Mouse (Mus musculus): ENCODE data around the gene Mrgpre. TPM values are rescaled to one million over a fixed set of nuclear protein-coding genes. Genes with fewer than 3 reads are reported as not detected.

Gene Mrgpre
- polyA plus RNA-seq, 1 experiment from 2014 or later: 7.2 TPM

GRCm38 (mm10) chr7:143752606-143753005 lies 31.7 kb downstream of the Mrgpre start:
- peaks cover 14% of the 10 kb centered on the region for H3K27me3 ChIP-seq (ENCODE audit: control insufficient read depth, insufficient read depth, low read length)
- no peak for DNase-seq
- ATAC-seq (ENCODE audit: low FRiP score, low TSS enrichment): no peak
- no peak overlapping the region; the same call in 1 of the 2 replicates for H3K9ac ChIP-seq (replicated peaks; ENCODE audit: low read length)
- no peak overlapping the region for H3K4me2 ChIP-seq (ENCODE audit: low read length)
- H3K27ac ChIP-seq (replicated peaks; ENCODE audit: low read depth, low read length): no peak overlapping the region
- H3K36me3 ChIP-seq (ENCODE audit: control insufficient read depth, insufficient read depth, low read length): no peaks in the 10 kb centered on the region
- WGBS: 84% methylated on average over 3 of the region's 3 CpGs
- H3K4me1 ChIP-seq (ENCODE audit: control insufficient read depth, insufficient read depth, low read length): peaks cover 11% of the 10 kb centered on the region
- no peak overlapping the region for H3K4me3 ChIP-seq (replicated peaks; ENCODE audit: low read depth, low read length)
- no peaks in the 10 kb centered on the region for H3K9me3 ChIP-seq (ENCODE audit: control insufficient read depth, low read length)

GRCm38 (mm10) chr7:143752056-143752455 lies 32.2 kb downstream of the Mrgpre start:
- Histone ChIP-seq H3K9ac (replicated peaks; ENCODE audit: low read length) (no peak overlapping the region), H3K27ac (replicated peaks; ENCODE audit: low read depth, low read length) (no peak overlapping the region), H3K9me3 (ENCODE audit: control insufficient read depth, low read length) (no peaks in the 10 kb centered on the region), H3K4me2 (ENCODE audit: low read length) (no peak overlapping the region), H3K27me3 (ENCODE audit: control insufficient read depth, insufficient read depth, low read length) (peaks cover 13% of the 10 kb centered on the region), H3K4me3 (replicated peaks; ENCODE audit: low read depth, low read length) (no peak overlapping the region), H3K4me1 (ENCODE audit: control insufficient read depth, insufficient read depth, low read length) (peaks cover 9% of the 10 kb centered on the region), H3K36me3 (ENCODE audit: control insufficient read depth, insufficient read depth, low read length) (no peaks in the 10 kb centered on the region)
- WGBS: 74% methylated on average over 4 of the region's 4 CpGs
- DNase-seq (no peak), ATAC-seq (ENCODE audit: low FRiP score, low TSS enrichment) (no peak)

GRCm38 (mm10) chr7:143751380-143751779 lies 32.9 kb downstream of the Mrgpre start:
- no peaks in the 10 kb centered on the region for H3K36me3 ChIP-seq (ENCODE audit: control insufficient read depth, insufficient read depth, low read length)
- no peak for ATAC-seq (ENCODE audit: low FRiP score, low TSS enrichment)
- H3K27ac ChIP-seq (replicated peaks; ENCODE audit: low read depth, low read length): no peak overlapping the region
- no peak for DNase-seq
- no peak overlapping the region for H3K4me2 ChIP-seq (ENCODE audit: low read length)
- no peaks in the 10 kb centered on the region for H3K9me3 ChIP-seq (ENCODE audit: control insufficient read depth, low read length)
- H3K4me3 ChIP-seq (replicated peaks; ENCODE audit: low read depth, low read length): no peak overlapping the region
- H3K4me1 ChIP-seq (ENCODE audit: control insufficient read depth, insufficient read depth, low read length): peaks cover 3% of the 10 kb centered on the region
- no peak overlapping the region for H3K9ac ChIP-seq (replicated peaks; ENCODE audit: low read length)
- peaks cover 12% of the 10 kb centered on the region for H3K27me3 ChIP-seq (ENCODE audit: control insufficient read depth, insufficient read depth, low read length)
- 73% methylated on average over 1 of the region's 1 CpGs for WGBS

- no peak overlapping the region for H3K9ac ChIP-seq (replicated peaks; ENCODE audit: low read length)
- no peaks in the 10 kb centered on the region for H3K27me3 ChIP-seq (ENCODE audit: control insufficient read depth, insufficient read depth, low read length)
- H3K27ac ChIP-seq (replicated peaks; ENCODE audit: low read depth, low read length): no peak overlapping the region
- H3K36me3 ChIP-seq (ENCODE audit: control insufficient read depth, insufficient read depth, low read length): no peaks in the 10 kb centered on the region
- H3K4me3 ChIP-seq (replicated peaks; ENCODE audit: low read depth, low read length): no peak overlapping the region
- H3K9me3 ChIP-seq (ENCODE audit: control insufficient read depth, low read length): no peaks in the 10 kb centered on the region
- no peak for DNase-seq
- WGBS: 68% methylated on average over 3 of the region's 3 CpGs
- H3K4me2 ChIP-seq (ENCODE audit: low read length): no peak overlapping the region; the same call in 1 of the 2 replicates
- H3K4me1 ChIP-seq (ENCODE audit: control insufficient read depth, insufficient read depth, low read length): no peaks in the 10 kb centered on the region; the same call in 1 of the 2 replicates
- no peak for ATAC-seq (ENCODE audit: low FRiP score, low TSS enrichment)
Measured at GRCm38 (mm10) chr7:143749045-143749444, 35.3 kb downstream of the Mrgpre start.

- H3K4me1 ChIP-seq (ENCODE audit: control insufficient read depth, insufficient read depth, low read length): no peaks in the 10 kb centered on the region; the same call in 1 of the 2 replicates
- peak overlapping the region; percentile 52 for H3K27ac ChIP-seq (replicated peaks; ENCODE audit: low read depth, low read length)
- WGBS: 4% methylated on average over 16 of the region's 16 CpGs
- ATAC-seq (ENCODE audit: low FRiP score, low TSS enrichment) (peak; percentile 86), DNase-seq (peak; percentile 94)
- H3K27me3 ChIP-seq (ENCODE audit: control insufficient read depth, insufficient read depth, low read length): no peaks in the 10 kb centered on the region
- H3K4me2 ChIP-seq (ENCODE audit: low read length): peak overlapping the region; percentile 48
- H3K36me3 ChIP-seq (ENCODE audit: control insufficient read depth, insufficient read depth, low read length): no peaks in the 10 kb centered on the region
- 0 out of 2 replicates have a peak overlapping the region, but pooled peaks have one; percentile 5 for H3K4me3 ChIP-seq (replicated peaks; ENCODE audit: low read depth, low read length)
- H3K9me3 ChIP-seq (ENCODE audit: control insufficient read depth, low read length): no peaks in the 10 kb centered on the region
- H3K9ac ChIP-seq (replicated peaks; ENCODE audit: low read length): peak overlapping the region; percentile 39; the same call in 1 of the 2 replicates
Measured at GRCm38 (mm10) chr7:143748041-143748868, 36.0 kb downstream of the Mrgpre start.

- Histone ChIP-seq H3K9me3 (ENCODE audit: control insufficient read depth, low read length) (no peaks in the 10 kb centered on the region), H3K27me3 (ENCODE audit: control insufficient read depth, insufficient read depth, low read length) (no peaks in the 10 kb centered on the region), H3K4me3 (replicated peaks; ENCODE audit: low read depth, low read length) (peak overlapping the region; percentile 83), H3K36me3 (ENCODE audit: control insufficient read depth, insufficient read depth, low read length) (no peaks in the 10 kb centered on the region), H3K4me2 (ENCODE audit: low read length) (peak overlapping the region; percentile 79), H3K27ac (replicated peaks; ENCODE audit: low read depth, low read length) (peak overlapping the region; percentile 72), H3K9ac (replicated peaks; ENCODE audit: low read length) (peak overlapping the region; percentile 94), H3K4me1 (ENCODE audit: control insufficient read depth, insufficient read depth, low read length) (peaks cover 26% of the 10 kb centered on the region)
- peak; percentile 32; the same call in 1 of the 2 replicates for ATAC-seq (ENCODE audit: low FRiP score, low TSS enrichment)
- peak; percentile 20 for DNase-seq
- 25% methylated on average over 2 of the region's 2 CpGs for WGBS
Measured at GRCm38 (mm10) chr7:143740653-143741052, 43.6 kb downstream of the Mrgpre start.

- Histone ChIP-seq H3K4me3 (replicated peaks; ENCODE audit: low read depth, low read length) (peak overlapping the region; percentile 83), H3K27me3 (ENCODE audit: control insufficient read depth, insufficient read depth, low read length) (no peaks in the 10 kb centered on the region), H3K4me2 (ENCODE audit: low read length) (peak overlapping the region; percentile 79), H3K36me3 (ENCODE audit: control insufficient read depth, insufficient read depth, low read length) (no peaks in the 10 kb centered on the region), H3K9me3 (ENCODE audit: control insufficient read depth, low read length) (no peaks in the 10 kb centered on the region), H3K27ac (replicated peaks; ENCODE audit: low read depth, low read length) (peak overlapping the region; percentile 72), H3K9ac (replicated peaks; ENCODE audit: low read length) (peak overlapping the region; percentile 94), H3K4me1 (ENCODE audit: control insufficient read depth, insufficient read depth, low read length) (peaks cover 26% of the 10 kb centered on the region)
- ATAC-seq (ENCODE audit: low FRiP score, low TSS enrichment) (peak; percentile 88), DNase-seq (peak; percentile 89)
- 4% methylated on average over 38 of the region's 38 CpGs for WGBS
Measured at GRCm38 (mm10) chr7:143739511-143740461, 44.5 kb downstream of the Mrgpre start.

GRCm38 (mm10) chr7:143738601-143739006 lies 45.7 kb downstream of the Mrgpre start:
- Histone ChIP-seq H3K4me1 (ENCODE audit: control insufficient read depth, insufficient read depth, low read length) (peaks cover 26% of the 10 kb centered on the region), H3K27me3 (ENCODE audit: control insufficient read depth, insufficient read depth, low read length) (no peaks in the 10 kb centered on the region), H3K36me3 (ENCODE audit: control insufficient read depth, insufficient read depth, low read length) (no peaks in the 10 kb centered on the region), H3K4me3 (replicated peaks; ENCODE audit: low read depth, low read length) (peak overlapping the region; percentile 83), H3K9ac (replicated peaks; ENCODE audit: low read length) (peak overlapping the region; percentile 94), H3K4me2 (ENCODE audit: low read length) (peak overlapping the region; percentile 79), H3K9me3 (ENCODE audit: control insufficient read depth, low read length) (no peaks in the 10 kb centered on the region), H3K27ac (replicated peaks; ENCODE audit: low read depth, low read length) (peak overlapping the region; percentile 67)
- DNase-seq (peak; percentile 56), ATAC-seq (ENCODE audit: low FRiP score, low TSS enrichment) (no peak)
- WGBS: 24% methylated on average over 5 of the region's 5 CpGs
